Mouse (Mus musculus): Measurements from ENCODE around the gene Aldh3b1.
A peak's percentile ranks its signal among the peaks of the same experiment; 100 is the strongest.
"Not testable (repeated sequence)": the region's sequence is repeated elsewhere in the genome, so short reads cannot be mapped to it uniquely, and the experiment has no call there.

The Aldh3b1 gene

DNA sequence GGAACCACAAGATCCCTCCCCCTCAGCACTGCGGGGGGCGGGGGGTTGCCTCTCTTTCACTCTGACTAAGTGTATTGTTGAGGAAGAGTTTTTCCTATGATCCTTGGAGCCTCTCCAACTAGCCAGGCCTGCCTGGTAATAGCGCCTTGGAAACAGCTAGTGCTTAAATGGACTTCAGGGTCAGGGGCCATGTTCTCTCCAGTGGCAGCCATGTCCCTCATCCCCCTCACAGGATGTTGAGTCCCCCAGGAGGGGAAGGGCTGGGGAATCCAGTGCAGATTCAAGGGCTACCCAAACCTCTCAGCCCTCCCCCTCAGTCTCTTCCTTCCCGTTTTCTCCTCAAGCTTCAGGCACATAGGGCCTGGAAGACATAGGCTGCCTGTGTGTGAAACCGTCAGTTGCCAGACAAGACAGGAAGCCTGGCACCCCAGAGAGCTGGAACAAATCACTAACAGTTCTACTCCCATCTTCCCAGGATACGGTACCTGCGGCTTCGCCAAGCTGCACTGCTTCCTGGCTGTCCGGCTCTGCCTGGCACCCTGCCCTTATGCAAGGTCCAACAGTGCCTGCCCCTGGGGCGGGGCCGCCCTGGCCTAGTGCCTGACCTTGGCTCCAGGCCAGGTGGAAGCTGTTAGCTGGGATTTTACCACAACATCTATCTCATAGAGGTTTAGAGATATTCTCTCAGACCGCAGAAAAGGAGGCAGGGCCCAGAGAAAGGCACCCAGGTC is at the start of gene Aldh3b1:
TSS of gene Aldh3b1 (minus strand) at position 598 of the 731 bp plus-strand sequence.
- DNase-seq: peak; percentile 88 to 93

DNA sequence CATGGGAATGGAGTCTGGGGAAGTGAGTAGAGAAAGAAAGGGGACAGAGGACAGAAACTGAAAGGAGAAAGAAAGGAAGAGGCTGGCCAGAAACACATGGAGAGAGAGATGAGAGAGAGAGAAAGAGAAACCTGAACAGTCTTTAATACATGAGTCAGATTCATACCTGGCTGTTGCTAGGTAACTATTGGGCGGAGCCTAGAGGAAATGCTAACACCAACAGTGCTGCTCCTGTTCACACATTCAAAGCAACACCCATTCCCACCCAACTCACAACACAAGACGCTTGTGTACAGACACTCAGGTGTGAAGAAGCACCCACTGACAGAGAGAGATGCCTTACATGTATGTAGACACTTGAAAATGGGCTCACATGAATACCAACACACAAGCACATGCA is 46.3 kb upstream of the Aldh3b1 start:
- DNase-seq: no peak

DNA sequence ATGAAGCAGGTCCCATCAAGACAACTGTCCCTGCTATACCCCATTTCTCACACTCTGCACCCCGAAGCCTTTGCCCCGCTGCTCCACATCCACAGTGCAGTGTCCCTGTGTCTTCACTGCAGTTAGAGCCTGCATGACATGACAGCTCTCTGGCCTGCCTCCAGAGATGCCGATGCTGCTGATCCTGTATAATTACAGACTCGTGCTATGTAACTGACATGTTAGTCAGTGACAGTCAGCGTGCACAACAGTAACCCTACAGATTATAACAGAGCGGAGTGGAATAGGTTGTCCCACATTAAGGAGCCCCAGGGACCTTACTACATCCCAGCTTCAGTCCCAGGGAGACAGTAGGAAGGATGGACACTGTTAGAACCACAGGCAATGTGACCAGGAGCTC is 45.0 kb upstream of the Aldh3b1 start:
- not testable (repeated sequence) for DNase-seq

DNA sequence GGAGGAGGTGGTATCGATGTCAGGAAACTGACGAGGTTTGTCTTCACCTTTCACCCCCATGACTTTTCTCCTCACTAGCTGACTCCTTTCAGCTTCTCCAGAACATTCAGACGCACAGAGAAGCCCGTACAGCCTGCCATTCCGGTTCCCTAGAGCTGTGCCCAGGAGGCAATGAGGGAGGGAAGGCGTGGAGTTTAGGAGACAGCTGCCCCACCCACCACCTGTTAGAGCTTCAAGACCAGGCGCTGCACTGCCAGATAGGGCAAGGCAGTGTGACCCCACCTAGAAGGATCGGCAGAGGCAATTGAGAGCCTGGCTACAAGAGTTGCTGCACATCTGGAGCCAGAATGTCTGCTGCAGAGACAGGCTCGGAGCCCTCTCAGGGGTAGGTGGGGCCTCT is 42.6 kb upstream of the Aldh3b1 start, which contains the start of gene Aldh3b2:
TSS of gene Aldh3b2 (plus strand) at position 100 of the 400 bp plus-strand sequence.
- no peak for DNase-seq

DNA sequence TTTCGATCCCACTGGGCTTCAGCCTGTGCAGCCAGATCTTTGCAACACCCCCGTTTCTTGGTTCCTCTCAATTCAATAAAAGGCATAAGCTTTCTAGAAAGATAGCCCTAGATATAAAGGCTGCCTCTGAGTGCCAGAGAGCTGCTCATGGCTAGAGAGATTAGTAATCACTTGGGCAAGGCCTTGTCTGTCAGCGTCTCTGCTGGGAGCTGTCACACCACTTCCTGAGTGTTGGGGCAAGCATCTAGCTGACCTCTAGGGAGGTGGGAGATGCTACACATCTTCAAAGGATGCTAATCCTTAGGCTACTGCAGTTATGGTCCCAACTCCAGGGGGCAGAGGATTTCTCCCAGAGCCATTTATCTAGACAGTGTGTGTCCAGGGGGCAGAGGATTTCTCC is 37.6 kb upstream of the Aldh3b1 start:
- DNase-seq: no peak

DNA sequence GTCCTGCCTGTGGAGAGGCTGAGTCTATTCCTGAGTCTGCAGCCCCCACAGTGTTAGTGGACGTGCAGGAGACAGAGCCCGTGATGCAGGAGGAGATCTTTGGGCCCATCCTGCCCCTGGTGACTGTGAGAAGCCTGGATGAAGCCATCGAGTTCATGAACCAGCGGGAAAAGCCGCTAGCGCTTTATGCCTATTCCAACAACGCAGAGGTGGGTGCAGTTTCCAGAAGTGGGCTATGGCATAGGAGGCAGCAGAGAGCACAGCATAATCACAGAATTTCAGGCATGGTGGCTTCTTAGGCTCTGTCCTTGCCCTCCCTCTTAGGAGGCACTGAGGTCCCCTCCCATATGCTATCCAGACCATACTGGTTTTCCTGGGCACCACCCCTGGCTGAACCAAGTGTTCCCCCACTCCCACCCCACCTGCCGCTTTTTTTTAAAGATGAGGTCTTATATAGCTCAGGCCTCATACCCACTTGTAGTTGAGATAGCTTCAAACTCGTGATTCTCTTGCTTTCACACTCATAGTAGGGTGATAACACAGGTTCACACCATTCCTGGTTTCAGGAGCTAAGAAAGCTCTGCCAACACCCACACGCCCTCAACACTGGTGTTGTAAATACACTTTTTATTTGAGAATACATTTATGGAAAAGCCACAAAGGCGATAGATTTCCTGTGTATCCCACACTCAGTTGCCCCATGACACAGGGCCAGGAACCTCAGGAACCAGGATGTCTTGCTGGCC is 36.9 kb upstream of the Aldh3b1 start:
- DNase-seq: no peak

DNA sequence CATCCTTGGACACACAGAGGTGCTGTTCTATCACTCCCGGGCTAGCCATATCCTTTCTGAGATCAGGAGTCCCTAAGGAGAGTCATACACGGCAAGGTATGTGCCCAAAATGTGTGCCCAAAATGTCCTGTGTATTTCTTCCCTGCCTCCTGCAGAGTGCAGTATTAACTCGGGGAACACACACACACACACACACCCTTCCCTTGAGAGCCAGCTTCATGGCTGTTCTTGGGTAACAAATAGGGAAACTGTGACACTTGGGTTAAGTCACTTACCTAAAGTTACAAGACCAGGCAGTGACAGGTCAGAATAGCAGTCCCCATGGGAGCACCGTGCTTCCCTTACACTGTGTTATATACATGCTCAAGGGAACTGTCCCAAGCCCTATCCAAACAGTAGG is 34.4 kb upstream of the Aldh3b1 start:
- no peak for DNase-seq

DNA sequence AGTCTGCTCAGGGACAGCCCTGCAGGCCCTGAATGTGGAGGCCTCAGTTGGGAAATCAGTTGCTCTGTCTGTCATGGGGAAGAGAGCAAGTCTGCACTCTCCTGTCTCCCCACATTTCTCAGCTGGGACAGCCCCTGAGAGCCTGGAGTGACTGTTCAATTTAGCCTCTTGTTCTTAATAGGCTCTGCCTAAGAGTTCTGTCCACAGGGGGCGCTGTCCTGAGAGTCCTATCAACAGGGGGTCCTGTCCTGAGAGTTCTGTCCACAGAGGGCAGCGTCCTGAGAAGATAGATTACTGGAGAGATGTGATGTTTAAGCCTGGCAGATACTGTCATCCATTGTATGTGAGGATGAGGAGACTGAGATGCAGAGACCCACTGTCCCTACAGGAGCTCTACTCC is 32.9 kb upstream of the Aldh3b1 start:
- no peak for DNase-seq

DNA sequence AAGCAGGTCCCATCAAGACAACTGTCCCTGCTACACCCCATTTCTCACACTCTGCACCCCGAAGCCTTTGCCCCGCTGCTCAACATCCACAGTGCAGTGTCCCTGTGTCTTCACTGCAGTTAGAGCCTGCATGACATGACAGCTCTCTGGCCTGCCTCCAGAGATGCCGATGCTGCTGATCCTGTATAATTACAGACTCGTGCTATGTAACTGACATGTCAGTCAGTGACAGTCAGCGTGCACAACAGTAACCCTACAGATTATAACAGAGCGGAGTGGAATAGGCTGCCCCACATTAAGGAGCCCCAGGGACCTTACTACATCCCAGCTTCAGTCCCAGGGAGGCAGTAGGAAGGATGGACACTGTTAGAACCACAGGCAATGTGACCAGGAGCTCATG is 32.2 kb upstream of the Aldh3b1 start:
- DNase-seq: not testable (repeated sequence)

DNA sequence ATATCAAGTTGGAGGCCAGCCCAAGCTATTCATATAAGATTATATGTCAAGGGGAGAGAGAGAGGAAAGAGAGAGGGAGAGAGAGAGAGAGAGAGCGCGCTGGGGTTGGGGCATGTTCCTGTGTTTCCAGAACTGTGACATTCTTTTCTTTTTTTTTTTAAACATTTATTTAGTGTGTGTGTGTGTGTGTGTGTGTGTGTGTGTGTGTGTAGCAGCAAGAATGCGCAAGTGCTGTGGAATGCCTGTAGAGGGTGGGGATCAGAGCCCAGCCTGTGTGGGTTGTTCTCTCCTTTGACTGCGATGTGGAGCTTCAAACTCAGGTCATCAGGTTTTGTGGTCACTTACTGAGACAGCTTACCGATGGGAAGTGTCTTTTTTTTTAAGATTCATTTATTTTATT is 30.6 kb upstream of the Aldh3b1 start:
- DNase-seq: no peak

DNA sequence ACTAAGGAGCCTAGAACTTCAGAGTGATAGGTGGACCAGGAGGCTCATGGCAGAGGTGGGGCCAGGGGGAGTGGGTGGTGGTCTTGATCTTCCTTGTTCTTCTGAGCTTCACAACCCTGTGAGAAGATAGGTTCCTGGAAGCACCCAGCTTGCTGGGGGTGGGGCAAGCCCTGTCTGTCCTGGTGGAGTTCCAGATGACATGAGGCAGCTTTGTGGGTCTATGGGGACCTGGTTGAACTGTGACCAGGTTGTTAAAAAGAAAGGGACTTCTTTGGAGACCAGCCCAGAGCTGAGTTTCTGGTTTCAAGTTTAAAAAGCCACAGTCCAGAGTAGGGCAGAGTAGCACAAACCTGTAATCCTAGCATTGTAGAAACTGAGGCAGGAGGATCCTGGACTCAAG is 29.4 kb upstream of the Aldh3b1 start:
- no peak for DNase-seq

DNA sequence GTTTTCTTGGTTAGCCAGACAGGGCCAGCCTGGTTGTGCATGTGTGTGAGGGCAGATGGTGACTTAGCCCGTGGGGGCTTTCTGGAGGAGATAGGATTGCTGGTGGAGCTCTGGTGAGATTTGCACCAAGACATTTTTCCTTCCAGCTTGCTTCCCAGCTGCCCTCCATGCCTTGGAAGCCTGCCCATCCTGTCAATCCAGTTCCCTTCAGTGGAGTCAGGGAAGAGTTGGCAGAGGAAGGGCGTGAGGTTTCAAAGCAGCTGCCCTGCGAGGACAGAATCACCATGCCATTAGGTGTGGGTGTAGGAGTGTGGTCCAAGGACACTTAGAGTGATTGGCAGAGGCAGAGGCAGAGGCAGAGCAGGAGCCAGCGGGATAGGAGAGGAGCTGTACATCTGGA is 28.9 kb upstream of the Aldh3b1 start, which contains the start of gene Aldh3b3:
TSS of gene Aldh3b3 (plus strand) at position 176 of the 400 bp plus-strand sequence.
- no peak for DNase-seq

DNA sequence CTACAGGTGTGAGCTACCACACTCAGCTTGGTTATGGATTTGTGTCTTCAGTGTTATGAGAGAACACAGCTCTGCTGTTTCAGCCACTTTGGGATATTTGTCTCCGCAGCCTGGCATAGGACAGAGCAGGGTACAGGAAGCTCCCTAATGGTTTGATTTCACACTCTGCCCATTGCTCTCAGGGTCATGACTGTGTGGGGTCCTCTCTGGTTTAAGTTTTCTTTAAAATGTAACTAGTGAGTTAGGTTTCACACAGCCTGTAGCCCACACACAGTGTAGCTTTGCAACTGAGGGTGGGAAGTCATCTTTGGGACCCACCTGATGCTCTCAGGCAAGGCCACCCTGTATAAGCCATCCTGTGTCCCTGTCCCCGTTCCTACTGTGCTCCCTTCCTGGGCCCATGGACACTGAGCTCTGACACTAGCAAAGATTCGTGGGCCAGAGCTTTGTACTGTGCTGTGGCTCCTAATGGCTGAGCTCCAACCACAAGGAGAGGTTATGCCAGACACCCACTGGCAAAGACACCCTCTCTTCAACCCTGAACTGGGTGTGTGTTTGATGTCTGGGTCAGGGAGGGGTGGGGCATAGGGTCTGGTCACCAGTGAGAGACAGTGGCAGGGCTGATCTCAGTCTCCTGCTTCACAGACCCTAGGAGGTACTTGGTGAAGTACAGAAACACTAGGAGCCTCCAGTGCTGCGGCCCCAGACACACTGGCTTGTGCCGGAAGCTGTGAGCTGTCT is 27.9 kb upstream of the Aldh3b1 start:
- not testable (repeated sequence) for DNase-seq

DNA sequence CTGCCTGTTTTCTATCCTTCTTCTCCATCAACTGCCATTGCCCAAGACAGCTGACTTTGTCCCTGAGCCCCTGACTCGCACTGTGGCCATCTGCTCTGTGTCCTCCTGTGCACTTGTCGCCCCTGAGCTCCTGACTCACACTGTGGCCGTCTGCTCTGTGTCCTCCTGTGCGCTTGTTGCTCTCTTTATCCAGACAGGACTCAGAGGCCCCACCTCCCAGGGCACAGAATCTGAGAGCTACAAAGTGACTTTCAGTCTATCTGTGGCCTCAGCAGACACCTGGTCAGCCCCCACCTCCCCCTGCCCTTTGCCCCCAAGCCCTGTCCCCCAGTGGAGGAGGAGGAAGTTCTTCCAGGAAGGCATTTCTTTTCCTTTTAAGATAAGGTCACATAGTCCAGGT is 26.2 kb upstream of the Aldh3b1 start:
- no peak for DNase-seq

DNA sequence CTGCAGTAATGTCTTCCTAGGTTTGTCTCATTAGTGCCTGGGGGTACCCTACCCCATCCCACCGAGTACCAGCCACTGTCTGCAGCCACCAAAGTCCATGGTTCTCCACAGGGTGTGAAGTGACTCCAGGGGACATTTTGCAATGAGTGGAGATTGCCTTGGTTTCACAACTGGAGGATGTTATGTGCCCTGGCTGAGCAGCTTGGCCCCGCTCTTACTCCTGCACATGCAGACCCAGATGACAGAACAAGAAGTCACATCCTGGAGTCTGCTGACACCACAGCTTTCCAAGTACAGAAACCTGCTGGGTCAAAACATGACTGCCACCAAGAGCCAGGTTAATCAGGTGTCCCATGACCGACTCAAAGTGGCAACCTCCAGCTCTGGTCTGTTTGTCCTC is 25.4 kb upstream of the Aldh3b1 start:
- no peak for DNase-seq

DNA sequence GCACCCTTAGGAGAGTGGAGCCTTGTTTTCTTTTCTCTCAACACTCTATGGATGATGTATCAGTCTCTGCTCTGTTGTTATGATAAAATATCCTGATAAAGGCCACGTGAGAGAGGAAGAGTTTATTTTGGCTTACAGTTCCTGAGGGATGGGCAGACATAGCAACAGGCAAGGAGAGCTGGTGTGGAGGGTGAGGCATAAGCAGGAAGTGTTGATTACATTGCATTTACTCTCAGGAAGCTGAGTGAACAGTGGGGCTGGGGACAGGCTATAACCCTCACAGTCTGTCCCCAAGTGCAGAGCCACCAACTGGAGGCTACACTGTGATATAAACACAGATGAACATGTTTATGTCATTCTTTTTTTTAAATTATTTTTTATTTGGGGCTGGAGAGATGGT is 22.5 kb upstream of the Aldh3b1 start:
- no peak for DNase-seq

DNA sequence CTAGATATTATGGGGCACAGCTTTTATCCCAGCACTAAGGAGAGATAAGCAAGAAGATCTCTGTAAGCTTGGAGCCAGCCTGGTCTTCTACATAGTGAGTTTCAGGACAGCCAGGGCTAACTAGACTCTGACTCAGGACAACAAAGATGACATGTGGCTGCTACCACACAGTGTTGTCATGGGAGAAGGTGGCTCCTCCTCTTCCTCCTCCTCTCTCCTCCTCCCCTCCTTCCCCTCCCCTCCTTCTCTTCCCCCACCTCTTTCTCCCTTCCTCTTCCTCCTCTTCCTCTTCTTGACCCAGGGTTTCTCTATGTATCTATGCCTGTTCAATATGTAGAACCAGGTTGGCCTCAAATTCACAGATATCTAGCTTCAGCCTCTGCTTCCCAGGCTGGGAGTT is 21.9 kb upstream of the Aldh3b1 start:
- no peak for DNase-seq

DNA sequence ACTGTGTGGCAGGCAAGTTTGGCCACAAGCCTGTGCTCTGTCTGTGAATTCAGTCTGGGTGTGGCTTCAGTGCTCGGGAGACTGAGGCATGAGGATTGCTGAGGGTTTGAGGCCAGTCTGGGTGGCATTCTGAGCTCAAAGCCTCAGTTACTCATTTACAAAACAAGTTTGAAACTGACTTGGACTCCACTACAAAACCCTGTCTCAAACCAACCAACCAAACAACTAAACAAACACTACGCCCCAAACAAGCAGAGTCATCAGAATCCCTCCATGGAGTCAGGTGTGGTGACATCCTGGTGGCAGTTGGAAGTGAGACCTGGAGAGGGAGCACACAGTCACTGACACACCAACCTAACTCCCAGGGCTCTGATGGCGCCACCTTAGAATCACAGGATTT is 20.7 kb upstream of the Aldh3b1 start:
- DNase-seq: no peak

DNA sequence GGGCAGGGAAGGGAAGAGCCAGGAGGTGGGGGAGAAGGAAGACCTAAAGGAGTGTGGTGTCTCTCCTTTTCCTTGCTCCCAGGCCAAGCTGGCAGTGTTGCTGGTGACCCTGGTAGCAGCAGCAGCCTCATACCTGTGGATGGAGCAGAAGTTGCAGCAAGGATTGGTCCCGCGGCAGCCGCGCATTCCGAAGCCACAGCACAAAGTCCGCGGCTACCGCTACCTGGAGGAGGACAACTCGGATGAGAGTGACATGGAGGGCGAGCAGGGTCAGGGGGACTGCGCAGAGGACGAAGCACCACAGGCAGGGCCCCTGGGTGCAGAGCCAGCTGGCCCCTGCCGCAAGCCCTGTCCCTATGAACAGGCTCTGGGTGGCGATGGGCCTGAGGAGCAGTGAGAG is 18.9 kb upstream of the Aldh3b1 start:
- DNase-seq: no peak

DNA sequence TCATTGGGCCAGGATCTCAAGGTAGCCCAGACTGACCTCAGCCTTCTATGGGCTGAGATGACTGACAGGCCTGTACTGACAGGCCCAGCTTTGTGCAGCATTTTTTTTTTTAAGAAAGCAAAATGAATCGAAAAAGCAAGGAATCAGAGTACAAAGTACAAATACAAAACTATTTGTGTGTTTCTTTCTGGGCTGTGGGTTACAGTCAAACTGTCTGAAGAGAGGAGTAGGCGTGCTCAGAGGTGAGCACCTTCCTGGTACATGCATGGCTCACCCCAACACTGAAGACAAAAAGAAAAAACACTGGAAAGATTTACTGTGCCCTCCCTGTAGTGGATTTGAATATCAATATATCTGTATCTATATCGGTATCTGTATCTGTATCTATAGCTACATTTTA is 18.2 kb upstream of the Aldh3b1 start:
- no peak for DNase-seq

DNA sequence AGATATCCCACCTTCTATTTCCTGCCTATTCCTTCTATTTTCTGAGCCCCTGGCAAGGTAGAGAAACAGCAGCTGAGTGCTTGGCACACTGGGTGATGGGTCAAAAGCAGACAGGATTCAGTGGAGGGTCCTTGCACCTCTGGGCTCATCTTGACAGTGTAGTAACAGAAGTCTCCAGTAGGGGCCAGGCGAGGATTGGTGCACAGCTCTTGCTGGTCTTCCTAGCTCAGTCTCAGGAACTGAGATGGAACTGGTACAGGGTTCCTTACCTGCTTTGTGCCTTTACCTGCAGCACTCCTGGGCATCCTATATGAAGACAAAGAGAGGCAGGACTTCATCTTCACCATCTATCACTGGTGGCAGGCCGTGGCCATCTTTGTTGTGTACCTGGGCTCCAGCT is 17.1 kb upstream of the Aldh3b1 start:
- peak; percentile 72 to 74 for DNase-seq

DNA sequence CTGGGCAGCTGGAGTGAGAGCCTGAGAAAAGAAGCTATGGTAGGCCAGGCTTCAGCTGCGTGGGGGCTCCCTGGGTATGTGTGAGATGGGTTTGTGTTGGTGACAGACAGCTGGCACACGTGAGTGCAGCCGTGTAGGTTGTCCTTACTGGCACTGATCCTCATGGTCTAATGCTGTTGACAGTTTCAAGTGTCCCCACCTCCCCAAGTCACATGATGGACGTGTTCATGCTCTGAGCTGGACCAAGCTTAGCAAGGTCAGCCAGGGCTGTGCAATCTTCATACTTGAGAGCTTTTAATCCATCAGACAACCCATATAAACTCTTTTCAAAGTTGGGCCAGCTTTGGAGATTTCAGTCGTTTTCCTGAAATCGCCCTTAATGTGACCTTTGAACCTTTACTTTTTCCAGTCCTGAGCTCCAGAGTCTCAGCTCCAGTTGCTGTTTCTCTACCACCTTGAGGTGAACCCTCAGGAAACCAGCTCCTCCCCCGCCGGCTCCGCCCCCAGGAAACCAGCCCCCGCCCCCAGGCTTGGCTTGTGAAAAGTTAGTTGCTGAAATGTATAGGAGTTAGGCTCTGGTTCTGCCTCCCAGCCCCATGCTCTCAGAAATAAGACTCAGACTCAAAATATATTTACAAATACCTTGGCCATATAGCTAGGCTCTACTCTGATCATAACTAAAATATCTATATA is 16.4 kb upstream of the Aldh3b1 start:
- no peak for DNase-seq

All from cerebellum, adult 18-20 months (tissue).